Mouse (Mus musculus) midbrain, postnatal 0 days (tissue): ENCODE measurements at regions not wholly inside any gene's neighbourhood (a gene's known extent, or its start where the extent isn't known, plus 50 kb on each side); places are given as distances from the start of the nearest gene placed in this dataset.

Experiments
- ATAC-seq: fragments of 200-750 bp; cut with Nextera tagmentation; 2 replicates; pipeline ENCODE4 v1.8.0; 2017; ENCODE audit warnings: moderate number of reproducible peaks, mild to moderate bottlenecking, moderate TSS enrichment, moderate library complexity; ENCODE audit not compliant: low FRiP score
- DNase-seq: peaks from one replicate; pipeline ENCODE4 v3.0.0-alpha.2; 2015; ENCODE audit warnings: low spot score
- H3K27ac ChIP-seq: fragments of 300-500 bp; sonication (generic); 2 replicates; pipeline ENCODE4 v1.5.1; 2014; ENCODE audit warnings: low read depth, mild to moderate bottlenecking, low read length, mixed read lengths
- H3K27me3 ChIP-seq: fragments of 300-500 bp; sonication (generic); 2 replicates; pipeline ENCODE4 v1.6.1; 2014; ENCODE audit warnings: low read length, control low read depth, mixed read lengths; ENCODE audit not compliant: insufficient read depth
- H3K36me3 ChIP-seq: fragments of 300-500 bp; sonication (generic); 2 replicates; pipeline ENCODE4 v1.6.1; 2014; ENCODE audit warnings: low read length, control low read depth, mixed read lengths; ENCODE audit not compliant: insufficient read depth
- H3K4me1 ChIP-seq: fragments of 300-500 bp; sonication (generic); 2 replicates; pipeline ENCODE4 v1.6.1; 2014; ENCODE audit warnings: mild to moderate bottlenecking, control low read depth, antibody characterized with exemption, low read length, mixed read lengths; ENCODE audit not compliant: insufficient read depth
- H3K4me2 ChIP-seq: fragments of 300-500 bp; sonication (generic); 2 replicates; pipeline ENCODE4 v1.6.1; 2014; ENCODE audit warnings: low read depth, mild to moderate bottlenecking, low read length, mixed read lengths; ENCODE audit not compliant: poor library complexity, severe bottlenecking
- H3K4me3 ChIP-seq: fragments of 300-500 bp; sonication (generic); 2 replicates; pipeline ENCODE4 v1.5.1; 2014; ENCODE audit warnings: low read depth, mild to moderate bottlenecking, low read length, moderate library complexity
- H3K9ac ChIP-seq: fragments of 300-500 bp; sonication (generic); replicated peaks from 2 replicates; pipeline ENCODE4 v1.6.1; 2014; ENCODE audit warnings: mild to moderate bottlenecking, low read length, moderate library complexity, mixed read lengths; ENCODE audit not compliant: poor library complexity, severe bottlenecking
- H3K9me3 ChIP-seq: fragments of 300-500 bp; sonication (generic); 2 replicates; pipeline ENCODE4 v1.6.1; 2016; ENCODE audit warnings: low read length, control low read depth
- CTCF ChIP-seq: IDR thresholded peaks from 2 replicates; pipeline ENCODE4 v1.5.1; 2016; ENCODE audit warnings: antibody characterized with exemption, mild to moderate bottlenecking
- WGBS: fragments of 180-500 bp; shearing (Covaris S2); extraction: QIAGEN DNeasy Blood & Tissue Kit; methylation state at CpG from one replicate; pipeline ENCODE4 v1.1.7; 2014; 5-methylcytosine and 5-hydroxymethylcytosine counted together

DNA sequence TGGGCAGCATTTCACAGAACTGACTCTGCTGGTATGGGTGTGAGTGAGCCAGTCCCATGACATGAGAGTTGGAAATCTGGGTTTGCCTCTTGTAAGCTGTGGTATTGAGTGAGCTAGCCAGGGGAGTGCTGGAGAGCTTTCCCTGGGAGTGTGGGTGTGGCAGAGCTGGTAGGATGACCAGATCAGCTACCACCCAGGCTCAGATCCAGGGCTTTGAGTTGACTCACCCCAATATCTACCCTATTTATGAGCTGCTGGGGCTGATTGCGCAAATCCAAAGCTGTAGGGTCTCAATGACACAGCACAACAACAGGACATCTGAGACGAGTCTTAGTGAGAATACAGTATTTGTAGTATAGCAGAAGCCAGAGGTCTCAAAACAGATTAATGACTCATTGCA is 245.7 kb upstream of the Klf12 start:
- no peaks in the 10 kb centered on the region for H3K36me3 ChIP-seq
- no peak for TF ChIP-seq CTCF
- no peak overlapping the region for H3K4me2 ChIP-seq
- no peak overlapping the region for H3K4me3 ChIP-seq
- 90% methylated on average over 2 of the region's 2 CpGs for WGBS
- no peaks in the 10 kb centered on the region for H3K9me3 ChIP-seq
- no peaks in the 10 kb centered on the region for H3K27me3 ChIP-seq
- H3K4me1 ChIP-seq = no peaks in the 10 kb centered on the region
- no peak overlapping the region for H3K27ac ChIP-seq
- ATAC-seq (no peak), DNase-seq (no peak)
- no peak overlapping the region for H3K9ac ChIP-seq

GRCm38 (mm10) chr14:100529758-100530157 is 245.3 kb upstream of the Klf12 start:
- no peak for TF ChIP-seq CTCF
- WGBS = 88% methylated on average over 1 of the region's 1 CpGs

GRCm38 (mm10) chr14:100509396-100509795 is 224.9 kb upstream of the Klf12 start:
- ATAC-seq = no peak
- H3K27ac ChIP-seq = no peak overlapping the region
- no peak for TF ChIP-seq CTCF

More at GRCm38 (mm10) chr14:100529758-100530157, 245.3 kb upstream of the Klf12 start:
- Histone ChIP-seq H3K4me3 (no peak overlapping the region), H3K4me1 (no peaks in the 10 kb centered on the region), H3K9ac (no peak overlapping the region), H3K9me3 (no peaks in the 10 kb centered on the region), H3K27me3 (no peaks in the 10 kb centered on the region), H3K27ac (no peak overlapping the region), H3K4me2 (no peak overlapping the region), H3K36me3 (no peaks in the 10 kb centered on the region)
- no peak for ATAC-seq
- no peak for DNase-seq

DNA sequence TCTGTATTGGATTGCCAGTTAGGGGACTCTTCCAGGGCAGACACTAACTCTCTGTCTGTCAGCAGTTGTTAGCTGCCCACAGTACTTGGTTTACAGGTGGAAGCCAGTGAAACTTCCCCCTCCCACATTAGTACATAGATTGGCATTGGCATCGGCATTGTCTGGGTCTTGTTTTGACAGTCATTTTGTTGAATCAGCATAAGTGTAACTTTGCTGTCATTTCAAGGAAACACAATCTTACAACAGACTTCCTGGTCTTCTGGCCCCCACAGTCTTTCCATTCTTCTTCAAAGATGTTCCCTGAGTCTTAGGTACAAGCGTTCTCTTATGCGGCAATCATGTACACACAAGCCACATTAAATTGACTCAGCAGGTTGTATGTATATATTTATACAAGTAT is 223.6 kb upstream of the Klf12 start:
- ATAC-seq (no peak), DNase-seq (no peak)
- no peak overlapping the region for H3K27ac ChIP-seq
- no peaks in the 10 kb centered on the region for H3K36me3 ChIP-seq
- WGBS = 94% methylated on average over 3 of the region's 3 CpGs
- H3K27me3 ChIP-seq = no peaks in the 10 kb centered on the region
- no peak overlapping the region for H3K4me2 ChIP-seq
- H3K4me1 ChIP-seq = no peaks in the 10 kb centered on the region
- no peaks in the 10 kb centered on the region for H3K9me3 ChIP-seq
- no peak overlapping the region for H3K4me3 ChIP-seq
- no peak for TF ChIP-seq CTCF
- H3K9ac ChIP-seq = no peak overlapping the region

More at GRCm38 (mm10) chr14:100509396-100509795, 224.9 kb upstream of the Klf12 start:
- Histone ChIP-seq H3K9me3 (no peaks in the 10 kb centered on the region), H3K4me3 (no peak overlapping the region), H3K27me3 (no peaks in the 10 kb centered on the region), H3K9ac (no peak overlapping the region), H3K4me2 (no peak overlapping the region), H3K36me3 (no peaks in the 10 kb centered on the region), H3K4me1 (no peaks in the 10 kb centered on the region)
- WGBS = 48% methylated on average over 2 of the region's 2 CpGs
- no peak for DNase-seq

GRCm38 (mm10) chr14:100507616-100508015 is 223.1 kb upstream of the Klf12 start:
- DNase-seq (no peak), ATAC-seq (no peak)
- Histone ChIP-seq H3K9me3 (no peaks in the 10 kb centered on the region), H3K4me3 (no peak overlapping the region), H3K9ac (no peak overlapping the region), H3K4me2 (no peak overlapping the region), H3K36me3 (no peaks in the 10 kb centered on the region), H3K27me3 (no peaks in the 10 kb centered on the region), H3K27ac (no peak overlapping the region), H3K4me1 (no peaks in the 10 kb centered on the region)
- no peak for TF ChIP-seq CTCF

GRCm38 (mm10) chr14:100488837-100489236 is 204.4 kb upstream of the Klf12 start:
- H3K9me3 ChIP-seq = no peaks in the 10 kb centered on the region
- no peaks in the 10 kb centered on the region for H3K4me1 ChIP-seq
- 93% methylated on average over 7 of the region's 7 CpGs for WGBS
- DNase-seq = no peak
- TF ChIP-seq CTCF = no peak
- no peak overlapping the region for H3K9ac ChIP-seq
- no peak for ATAC-seq
- H3K27me3 ChIP-seq = no peaks in the 10 kb centered on the region
- H3K4me2 ChIP-seq = no peak overlapping the region
- H3K36me3 ChIP-seq = no peaks in the 10 kb centered on the region
- no peak overlapping the region for H3K4me3 ChIP-seq
- no peak overlapping the region for H3K27ac ChIP-seq
